ENCODE assay signal across 9 mouse cellular contexts in genomic region chr6:116128710-116129109, GRCm38 (mm10).
DNase-seq lines count a peak whose midpoint lies in the region; ATAC-seq lines count a peak whose summit lies in the region.
"Had no signal": no experiment of that assay in that cellular context is flagged by ENCODE, and none has a peak within 500 bp of the region (broad histone marks: within the 10 kb centered on the region; RNA-seq: fewer than 3 reads in every experiment).

No protein-coding gene starts in this region.

- 8% methylated on average over 1 of the region's 1 CpGs for WGBS in heart, embryonic 11.5 days (ENCODE audit: insufficient replicate concordance)

- no peak overlapping the region for H3K9ac ChIP-seq in heart, embryonic 11.5 days (ENCODE audit: low read depth, low read length)

- no peak overlapping the region for H3K27ac ChIP-seq in heart, embryonic 11.5 days (ENCODE audit: low read depth, low read length)

- H3K9me3 ChIP-seq in heart, embryonic 11.5 days (replicated peaks; ENCODE audit: control insufficient read depth, low read length), result no peaks in the 10 kb centered on the region

- H3K36me3 ChIP-seq in heart, embryonic 11.5 days (ENCODE audit: control insufficient read depth, insufficient read depth, low read length), result no peaks in the 10 kb centered on the region

- ATAC-seq in heart, embryonic 11.5 days (replicated peaks; ENCODE audit: insufficient number of reproducible peaks, low FRiP score, low TSS enrichment), result no peak
- ATAC-seq in erythroblast, adult 5-6 weeks (replicated peaks; ENCODE audit: low FRiP score, poor library complexity, severe bottlenecking), result no peak

- no peaks in the 10 kb centered on the region for H3K4me1 ChIP-seq in heart, embryonic 11.5 days (ENCODE audit: control insufficient read depth, insufficient read depth, low read length)

- no peak overlapping the region for H3K4me3 ChIP-seq in heart, embryonic 11.5 days (ENCODE audit: low read depth, low read length)
- H3K4me3 ChIP-seq: myocyte had no signal

- peak; percentile 65 for DNase-seq in heart, adult 8-10 months (ENCODE audit: low spot score)
- DNase-seq in thymus, postnatal 14 days, result peak; percentile 16
- no peak for DNase-seq in thymus, postnatal 0 days (ENCODE audit: low spot score)
- DNase-seq in embryo, embryonic 10 days (ENCODE audit: low spot score), result peak; percentile 29
- DNase-seq in skeletal muscle tissue, adult 2 months (ENCODE audit: low read depth, low spot score), result peak; percentile 51
- no peak for DNase-seq in T-cell, adult 2 months (ENCODE audit: low spot score)

- no peak overlapping the region for H3K4me2 ChIP-seq in heart, embryonic 11.5 days

- H3K27me3 ChIP-seq in heart, embryonic 11.5 days (ENCODE audit: control insufficient read depth, insufficient read depth, low read length), result no peaks in the 10 kb centered on the region

Comparison
In these comparisons a context has a peak if more than half of its experiments do, and no peak if none do; other contexts are left out.
1. DNase-seq: peak in heart, adult 8-10 months (single experiment), thymus, postnatal 14 days (single experiment), embryo, embryonic 10 days (single experiment) and skeletal muscle tissue, adult 2 months (single experiment); none in thymus, postnatal 0 days (single experiment) and T-cell, adult 2 months (single experiment).